ENCODE assay signal across 16 mouse cellular contexts in genomic region chr11:8574562-8574961, GRCm38 (mm10).
A peak's percentile ranks its signal among the peaks of the same experiment; 100 is the strongest.
DNase-seq lines count a peak whose midpoint lies in the region; ATAC-seq and TF ChIP-seq lines count a peak whose summit lies in the region.
"Had no signal": no experiment of that assay in that cellular context is flagged by ENCODE, and none has a peak within 500 bp of the region (broad histone marks: within the 10 kb centered on the region; RNA-seq: fewer than 3 reads in every experiment).

No protein-coding gene starts in this region.

- no peaks in the 10 kb centered on the region for H3K27me3 ChIP-seq in kidney, embryonic 15.5 days
- no peaks in the 10 kb centered on the region for H3K27me3 ChIP-seq in kidney, adult 2 months (replicated peaks; ENCODE audit: control insufficient read depth, insufficient read depth, low read length)
- H3K27me3 ChIP-seq in spleen, adult 2 months (ENCODE audit: control insufficient read depth, insufficient read depth, low read length), result no peaks in the 10 kb centered on the region
- no peaks in the 10 kb centered on the region for H3K27me3 ChIP-seq in limb, embryonic 10.5 days (ENCODE audit: low read depth, poor library complexity, severe bottlenecking)
- H3K27me3 ChIP-seq: embryonic facial prominence, embryonic 15.5 days; Patski had no signal

- peaks cover 88% of the 10 kb centered on the region for H3K79me2 ChIP-seq in macrophage (ENCODE audit: inconsistent target)

- H3K9ac ChIP-seq in kidney, embryonic 15.5 days, result no peak overlapping the region
- H3K9ac ChIP-seq: embryonic facial prominence, embryonic 15.5 days; liver, embryonic 14.5 days had no signal

- H3K36me3 ChIP-seq in kidney, embryonic 15.5 days, result peaks cover 30% of the 10 kb centered on the region
- no peaks in the 10 kb centered on the region for H3K36me3 ChIP-seq in kidney, adult 2 months (ENCODE audit: control insufficient read depth, insufficient read depth, low read length)
- H3K36me3 ChIP-seq in spleen, adult 2 months (ENCODE audit: control insufficient read depth, insufficient read depth, low read length), result no peaks in the 10 kb centered on the region
- H3K36me3 ChIP-seq in macrophage (ENCODE audit: inconsistent target), result peaks cover 3% of the 10 kb centered on the region; the same call in 1 of the 2 replicates
- peaks cover 71% of the 10 kb centered on the region for H3K36me3 ChIP-seq in limb, embryonic 10.5 days
- H3K36me3 ChIP-seq: heart, embryonic 10.5 days had no signal

- no peak for DNase-seq in kidney, adult 2 months
- no peak for DNase-seq in spleen, adult 2 months (ENCODE audit: low read depth in 1 of 2, low spot score in 2 of 2)
- DNase-seq in spleen, adult 18-20 months, result no peak
- no peak for DNase-seq in limb, embryonic 10.5 days (ENCODE audit: low spot score)
- DNase-seq in embryo, embryonic 9.5 days (ENCODE audit: extremely low spot score), result no peak
- no peak for DNase-seq in heart, postnatal 4 days
- DNase-seq: adrenal gland, postnatal 25 days; cerebellum, adult 9-10 months; gastrocnemius, postnatal 25 days had no signal

- H3K4me1 ChIP-seq in kidney, embryonic 15.5 days, result peaks cover 57% of the 10 kb centered on the region
- H3K4me1 ChIP-seq in kidney, adult 2 months (ENCODE audit: control insufficient read depth, insufficient read depth, low read length), result peaks cover 30% of the 10 kb centered on the region
- H3K4me1 ChIP-seq in spleen, adult 2 months (ENCODE audit: control insufficient read depth, insufficient read depth, insufficient read length), result no peaks in the 10 kb centered on the region; the same call in 1 of the 2 replicates
- H3K4me1 ChIP-seq in limb, embryonic 10.5 days, result peaks cover 3% of the 10 kb centered on the region; the same call in 1 of the 2 replicates

- no peaks in the 10 kb centered on the region for H3K9me3 ChIP-seq in kidney, embryonic 15.5 days (replicated peaks)
- no peaks in the 10 kb centered on the region for H3K9me3 ChIP-seq in limb, embryonic 10.5 days (replicated peaks)
- H3K9me3 ChIP-seq: embryonic facial prominence, embryonic 15.5 days; heart, embryonic 10.5 days had no signal

- 83% methylated on average over 6 of the region's 6 CpGs for WGBS in kidney, embryonic 15.5 days
- 89% methylated on average over 6 of the region's 6 CpGs for WGBS in kidney, adult 2 months
- 84% methylated on average over 6 of the region's 6 CpGs for WGBS in spleen, adult 2 months
- 21% methylated on average over 2 of the region's 6 CpGs for WGBS in macrophage (ENCODE audit: missing documents)
- 91% methylated on average over 6 of the region's 6 CpGs for WGBS in limb, embryonic 10.5 days

- H3K27ac ChIP-seq in kidney, embryonic 15.5 days, result peak overlapping the region; percentile 68; the same call in 1 of the 2 replicates
- H3K27ac ChIP-seq in kidney, adult 2 months (ENCODE audit: insufficient read depth, low read depth, low read length), result no peak overlapping the region
- peak overlapping the region; percentile 24 for H3K27ac ChIP-seq in spleen, adult 2 months (ENCODE audit: insufficient read depth, low read length)
- peak overlapping the region; percentile 99 for H3K27ac ChIP-seq in macrophage
- H3K27ac ChIP-seq in limb, embryonic 10.5 days, result no peak overlapping the region
- H3K27ac ChIP-seq: embryonic facial prominence, embryonic 15.5 days; heart, embryonic 10.5 days; liver, embryonic 14.5 days had no signal

- no peak overlapping the region for H3K4me2 ChIP-seq in kidney, embryonic 15.5 days
- H3K4me2 ChIP-seq: embryonic facial prominence, embryonic 15.5 days had no signal

- no peak overlapping the region for H3K4me3 ChIP-seq in kidney, embryonic 15.5 days (replicated peaks)
- H3K4me3 ChIP-seq in kidney, adult 2 months (ENCODE audit: insufficient read depth, low read depth, low read length), result no peak overlapping the region
- H3K4me3 ChIP-seq in spleen, adult 2 months (ENCODE audit: extremely low read depth, insufficient read depth, insufficient read length), result no peak overlapping the region
- H3K4me3 ChIP-seq in macrophage (ENCODE audit: inconsistent target), result no peak overlapping the region
- H3K4me3 ChIP-seq in limb, embryonic 10.5 days, result no peak overlapping the region
- H3K4me3 ChIP-seq: embryonic facial prominence, embryonic 15.5 days; heart, embryonic 10.5 days had no signal

- TF ChIP-seq CTCF in kidney, adult 2 months (conservative IDR thresholded peaks at IDR 0.05; ENCODE audit: insufficient read depth, insufficient read length, low read depth, low read length), result no peak
- TF ChIP-seq CTCF in spleen, adult 2 months (IDR thresholded peaks at IDR 0.05; ENCODE audit: extremely low read depth, insufficient read depth, insufficient read length, insufficient replicate concordance), result no peak

- no peak for ATAC-seq in kidney, embryonic 15.5 days (replicated peaks; ENCODE audit: low FRiP score)
- ATAC-seq: midbrain, embryonic 16.5 days; Patski had no signal

- no peak for TF ChIP-seq POLR2A in kidney, adult 2 months (IDR thresholded peaks at IDR 0.05; ENCODE audit: low read depth, low read length)
- no peak for TF ChIP-seq POLR2A in spleen, adult 2 months (IDR thresholded peaks at IDR 0.05; ENCODE audit: low read depth, low read length)

Comparison
In these comparisons a context has a peak if more than half of its experiments do, and no peak if none do; other contexts are left out.
1. H3K27ac ChIP-seq: peak in kidney, embryonic 15.5 days (single experiment), spleen, adult 2 months (single experiment) and macrophage (single experiment); none in kidney, adult 2 months (single experiment) and limb, embryonic 10.5 days (single experiment).